9 mouse cellular contexts compared by ENCODE assay signal in the genomic region with DNA sequence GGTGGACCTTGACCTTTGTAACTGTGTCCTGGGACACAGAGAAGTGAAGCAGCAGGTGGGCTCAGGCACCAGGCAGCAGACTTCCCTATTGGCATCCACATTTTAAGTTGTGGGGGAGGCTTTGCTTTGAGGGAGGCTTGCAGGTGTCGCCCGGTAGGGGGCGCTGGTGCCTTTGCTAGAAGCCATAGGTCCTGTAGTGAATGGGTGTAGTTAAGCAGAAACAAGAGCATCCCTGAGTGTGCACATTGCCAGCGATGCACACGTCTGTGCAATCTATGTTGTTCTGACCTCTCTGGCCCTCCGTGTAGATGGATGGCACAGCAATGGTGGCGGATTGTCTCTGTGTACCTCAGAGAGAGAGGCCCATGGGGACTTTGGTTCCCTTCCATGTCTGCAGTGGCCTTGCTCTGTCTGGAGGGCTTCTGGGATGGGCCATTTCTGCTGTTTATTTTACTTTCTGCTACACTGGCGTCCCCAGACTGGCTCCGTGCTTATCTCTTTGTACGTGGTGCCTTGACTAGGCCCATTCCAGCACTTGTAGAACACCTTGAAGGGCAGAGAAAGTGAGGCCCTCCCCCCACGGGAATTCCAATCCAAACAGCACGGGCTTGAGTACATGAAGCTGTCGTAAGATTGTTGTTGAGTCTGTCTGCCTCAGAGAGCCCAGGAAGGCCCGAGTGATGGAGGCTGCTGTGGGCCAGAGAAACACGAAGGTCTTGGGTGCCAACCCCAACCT.
A peak's percentile ranks its signal among the peaks of the same experiment; 100 is the strongest.
DNase-seq lines count a peak whose midpoint lies in the region; ATAC-seq and TF ChIP-seq lines count a peak whose summit lies in the region.
"Had no signal": no experiment of that assay in that cellular context is flagged by ENCODE, and none has a peak within 500 bp of the region (broad histone marks: within the 10 kb centered on the region; RNA-seq: fewer than 3 reads in every experiment).

No protein-coding gene starts in this region.

- H3K4me1 ChIP-seq in bone marrow, adult 2 months (ENCODE audit: control insufficient read depth, insufficient read depth, low read length), result no peaks in the 10 kb centered on the region; the same call in 1 of the 2 replicates
- H3K4me1 ChIP-seq in embryonic facial prominence, embryonic 15.5 days, result no peaks in the 10 kb centered on the region
- H3K4me1 ChIP-seq in heart, embryonic 11.5 days (ENCODE audit: control insufficient read depth, insufficient read depth, low read length), result peaks cover 11% of the 10 kb centered on the region
- no peaks in the 10 kb centered on the region for H3K4me1 ChIP-seq in liver, embryonic 16.5 days (ENCODE audit: control insufficient read depth, low read depth, low read length)

- H3K27me3 ChIP-seq in embryonic facial prominence, embryonic 15.5 days, result no peaks in the 10 kb centered on the region
- no peaks in the 10 kb centered on the region for H3K27me3 ChIP-seq in heart, embryonic 11.5 days (ENCODE audit: control insufficient read depth, insufficient read depth, low read length)
- H3K27me3 ChIP-seq in liver, embryonic 16.5 days (ENCODE audit: control insufficient read depth, insufficient read depth, low read depth, low read length), result no peaks in the 10 kb centered on the region
- H3K27me3 ChIP-seq: heart, embryonic 13.5 days had no signal

- peak; percentile 62 for ATAC-seq in CD4-positive, CD25-positive, alpha-beta regulatory T cell, adult 4 months
- peak; percentile 61; the same call in 1 of the 2 replicates for ATAC-seq in embryonic facial prominence, embryonic 15.5 days (ENCODE audit: insufficient number of reproducible peaks, low FRiP score, low TSS enrichment, low read depth)
- ATAC-seq in heart, embryonic 11.5 days (replicated peaks; ENCODE audit: insufficient number of reproducible peaks, low FRiP score, low TSS enrichment), result no peak
- ATAC-seq in liver, embryonic 16.5 days (ENCODE audit: low read depth), result 0 out of 2 replicates have a peak, but pooled peaks have one; percentile 37
- ATAC-seq in neutrophil, adult 5-6 weeks (ENCODE audit: extremely low read depth, insufficient number of reproducible peaks, low FRiP score, poor library complexity, severe bottlenecking), result peak; percentile 75

- H3K4me3 ChIP-seq in bone marrow, adult 2 months (replicated peaks; ENCODE audit: control insufficient read depth, low read depth, low read length), result no peak overlapping the region
- no peak overlapping the region for H3K4me3 ChIP-seq in embryonic facial prominence, embryonic 15.5 days (replicated peaks)
- no peak overlapping the region for H3K4me3 ChIP-seq in heart, embryonic 11.5 days (ENCODE audit: low read depth, low read length)
- H3K4me3 ChIP-seq in liver, embryonic 16.5 days (ENCODE audit: low read depth, low read length), result no peak overlapping the region
- H3K4me3 ChIP-seq: heart, embryonic 13.5 days had no signal

- H3K9ac ChIP-seq in embryonic facial prominence, embryonic 15.5 days, result no peak overlapping the region
- 0 out of 2 replicates have a peak overlapping the region, but pooled peaks have one; percentile 10 for H3K9ac ChIP-seq in heart, embryonic 11.5 days (ENCODE audit: low read depth, low read length)
- H3K9ac ChIP-seq in liver, embryonic 16.5 days (ENCODE audit: low read depth, low read length), result no peak overlapping the region
- H3K9ac ChIP-seq: heart, embryonic 13.5 days had no signal

- no peak overlapping the region for H3K27ac ChIP-seq in bone marrow, adult 2 months (ENCODE audit: control insufficient read depth, insufficient read depth, low read depth, low read length, poor library complexity)
- no peak overlapping the region for H3K27ac ChIP-seq in embryonic facial prominence, embryonic 15.5 days (replicated peaks)
- no peak overlapping the region for H3K27ac ChIP-seq in heart, embryonic 11.5 days (ENCODE audit: low read depth, low read length)
- no peak overlapping the region for H3K27ac ChIP-seq in liver, embryonic 16.5 days (ENCODE audit: low read length)
- H3K27ac ChIP-seq: heart, embryonic 13.5 days had no signal

- no peak overlapping the region for H3K4me2 ChIP-seq in embryonic facial prominence, embryonic 15.5 days (replicated peaks)
- no peak overlapping the region for H3K4me2 ChIP-seq in heart, embryonic 11.5 days
- H3K4me2 ChIP-seq in liver, embryonic 16.5 days (ENCODE audit: low read depth, low read length), result no peak overlapping the region
- H3K4me2 ChIP-seq: heart, embryonic 13.5 days had no signal

- no peak for TF ChIP-seq POLR2A in bone marrow, adult 2 months (IDR thresholded peaks at IDR 0.05; ENCODE audit: borderline replicate concordance, control insufficient read depth, low read depth, low read length)

- peaks cover 47% of the 10 kb centered on the region for H3K36me3 ChIP-seq in embryonic facial prominence, embryonic 15.5 days
- peaks cover 3% of the 10 kb centered on the region; the same call in 1 of the 2 replicates for H3K36me3 ChIP-seq in heart, embryonic 11.5 days (ENCODE audit: control insufficient read depth, insufficient read depth, low read length)
- no peaks in the 10 kb centered on the region for H3K36me3 ChIP-seq in liver, embryonic 16.5 days (ENCODE audit: control insufficient read depth, insufficient read depth)

- 49% methylated on average over 15 of the region's 15 CpGs for WGBS in bone marrow, adult 2 months
- 45% methylated on average over 15 of the region's 15 CpGs for WGBS in embryonic facial prominence, embryonic 15.5 days
- 30% methylated on average over 15 of the region's 15 CpGs for WGBS in heart, embryonic 11.5 days (ENCODE audit: insufficient replicate concordance)
- 35% methylated on average over 15 of the region's 15 CpGs for WGBS in liver, embryonic 16.5 days (ENCODE audit: insufficient replicate concordance)

- peak; percentile 96 for TF ChIP-seq CTCF in bone marrow, adult 2 months (IDR thresholded peaks at IDR 0.05; ENCODE audit: control insufficient read depth, insufficient read depth, low read length)

- no peaks in the 10 kb centered on the region for H3K9me3 ChIP-seq in embryonic facial prominence, embryonic 15.5 days (replicated peaks)
- H3K9me3 ChIP-seq in heart, embryonic 11.5 days (replicated peaks; ENCODE audit: control insufficient read depth, low read length), result no peaks in the 10 kb centered on the region
- H3K9me3 ChIP-seq in liver, embryonic 16.5 days (replicated peaks; ENCODE audit: control insufficient read depth, low read length), result no peaks in the 10 kb centered on the region
- H3K9me3 ChIP-seq: heart, embryonic 13.5 days had no signal

- peak; percentile 87 for DNase-seq in kidney, postnatal 14 days
- peak; percentile 67 to 70 for DNase-seq in thymus, adult 18-20 months
